In genomic region chr2:35818883-35819282, GRCm38 (mm10) we compare ENCODE assay signal across 20 mouse cellular contexts.
A peak's percentile ranks its signal among the peaks of the same experiment; 100 is the strongest.
DNase-seq lines count a peak whose midpoint lies in the region; ATAC-seq lines count a peak whose summit lies in the region.
"Had no signal": no experiment of that assay in that cellular context is flagged by ENCODE, and none has a peak within 500 bp of the region (broad histone marks: within the 10 kb centered on the region; RNA-seq: fewer than 3 reads in every experiment).

No protein-coding gene starts in this region.

- ATAC-seq in heart, embryonic 12.5 days (ENCODE audit: insufficient number of reproducible peaks, low FRiP score), result peak; percentile 22; the same call in 1 of the 2 replicates
- ATAC-seq in midbrain, embryonic 13.5 days, result 0 out of 2 replicates have a peak, but pooled peaks have one; percentile 27
- ATAC-seq in midbrain, embryonic 16.5 days, result no peak
- peak; percentile 57; the same call in 1 of the 2 replicates for ATAC-seq in liver, embryonic 12.5 days
- ATAC-seq in stomach, embryonic 15.5 days (ENCODE audit: insufficient read depth, low FRiP score, low read depth), result 0 out of 2 replicates have a peak, but pooled peaks have one; percentile 18
- ATAC-seq: forebrain, embryonic 14.5 days; hindbrain, embryonic 16.5 days had no signal

- H3K4me1 ChIP-seq in heart, embryonic 12.5 days (replicated peaks), result peaks cover 27% of the 10 kb centered on the region
- H3K4me1 ChIP-seq in midbrain, embryonic 13.5 days (replicated peaks), result no peaks in the 10 kb centered on the region
- no peaks in the 10 kb centered on the region for H3K4me1 ChIP-seq in midbrain, embryonic 16.5 days (ENCODE audit: control insufficient read depth, insufficient read depth, low read length)
- H3K4me1 ChIP-seq in liver, embryonic 12.5 days, result peaks cover 20% of the 10 kb centered on the region
- no peaks in the 10 kb centered on the region for H3K4me1 ChIP-seq in stomach, embryonic 15.5 days

- H3K4me3 ChIP-seq in heart, embryonic 12.5 days, result no peak overlapping the region
- H3K4me3 ChIP-seq in midbrain, embryonic 13.5 days (replicated peaks), result no peak overlapping the region
- H3K4me3 ChIP-seq in midbrain, embryonic 16.5 days (ENCODE audit: low read depth, low read length), result no peak overlapping the region
- no peak overlapping the region for H3K4me3 ChIP-seq in liver, embryonic 12.5 days
- H3K4me3 ChIP-seq in stomach, embryonic 15.5 days (replicated peaks), result no peak overlapping the region
- H3K4me3 ChIP-seq: layer of hippocampus, adult 2 months; midbrain, embryonic 12.5 days had no signal

- no peak overlapping the region; the same call in 1 of the 2 replicates for H3K9ac ChIP-seq in heart, embryonic 12.5 days
- no peak overlapping the region for H3K9ac ChIP-seq in midbrain, embryonic 13.5 days (replicated peaks)
- H3K9ac ChIP-seq in midbrain, embryonic 16.5 days (ENCODE audit: low read depth, low read length), result no peak overlapping the region
- H3K9ac ChIP-seq in liver, embryonic 12.5 days, result no peak overlapping the region
- no peak overlapping the region for H3K9ac ChIP-seq in stomach, embryonic 15.5 days
- H3K9ac ChIP-seq: midbrain, embryonic 12.5 days had no signal

- H3K27ac ChIP-seq in heart, embryonic 12.5 days (ENCODE audit: poor library complexity, severe bottlenecking), result no peak overlapping the region
- no peak overlapping the region for H3K27ac ChIP-seq in midbrain, embryonic 13.5 days
- no peak overlapping the region for H3K27ac ChIP-seq in midbrain, embryonic 16.5 days (ENCODE audit: low read length)
- H3K27ac ChIP-seq in liver, embryonic 12.5 days, result no peak overlapping the region
- H3K27ac ChIP-seq in stomach, embryonic 15.5 days, result no peak overlapping the region
- H3K27ac ChIP-seq: layer of hippocampus, adult 2 months; midbrain, embryonic 12.5 days had no signal

- H3K27me3 ChIP-seq in heart, embryonic 12.5 days (replicated peaks), result 0 out of 2 replicates have a peak, but pooled peaks cover 10% of the 10 kb centered on the region
- H3K27me3 ChIP-seq in midbrain, embryonic 13.5 days, result no peaks in the 10 kb centered on the region
- H3K27me3 ChIP-seq in midbrain, embryonic 16.5 days (ENCODE audit: control insufficient read depth, insufficient read depth, low read depth, low read length), result no peaks in the 10 kb centered on the region
- H3K27me3 ChIP-seq in liver, embryonic 12.5 days (replicated peaks), result 0 out of 2 replicates have a peak, but pooled peaks cover 9% of the 10 kb centered on the region
- H3K27me3 ChIP-seq in stomach, embryonic 15.5 days (replicated peaks), result no peaks in the 10 kb centered on the region
- H3K27me3 ChIP-seq: midbrain, embryonic 12.5 days had no signal

- H3K36me3 ChIP-seq in heart, embryonic 12.5 days, result no peaks in the 10 kb centered on the region
- H3K36me3 ChIP-seq in midbrain, embryonic 13.5 days, result no peaks in the 10 kb centered on the region
- no peaks in the 10 kb centered on the region for H3K36me3 ChIP-seq in midbrain, embryonic 16.5 days (ENCODE audit: control insufficient read depth, insufficient read depth, low read length)
- H3K36me3 ChIP-seq in liver, embryonic 12.5 days, result no peaks in the 10 kb centered on the region
- no peaks in the 10 kb centered on the region for H3K36me3 ChIP-seq in stomach, embryonic 15.5 days
- H3K36me3 ChIP-seq: midbrain, embryonic 12.5 days had no signal

- no peak overlapping the region for H3K4me2 ChIP-seq in heart, embryonic 12.5 days
- no peak overlapping the region for H3K4me2 ChIP-seq in midbrain, embryonic 13.5 days (replicated peaks)
- no peak overlapping the region for H3K4me2 ChIP-seq in midbrain, embryonic 16.5 days (ENCODE audit: low read length)
- no peak overlapping the region for H3K4me2 ChIP-seq in liver, embryonic 12.5 days
- H3K4me2 ChIP-seq in stomach, embryonic 15.5 days, result no peak overlapping the region
- H3K4me2 ChIP-seq: heart, embryonic 11.5 days; midbrain, embryonic 12.5 days had no signal

- no peaks in the 10 kb centered on the region for H3K9me3 ChIP-seq in heart, embryonic 12.5 days (replicated peaks)
- no peaks in the 10 kb centered on the region for H3K9me3 ChIP-seq in midbrain, embryonic 13.5 days
- H3K9me3 ChIP-seq in midbrain, embryonic 16.5 days (replicated peaks; ENCODE audit: control insufficient read depth, low read length, poor library complexity, severe bottlenecking), result no peaks in the 10 kb centered on the region
- no peaks in the 10 kb centered on the region for H3K9me3 ChIP-seq in liver, embryonic 12.5 days (replicated peaks)
- H3K9me3 ChIP-seq in stomach, embryonic 15.5 days, result no peaks in the 10 kb centered on the region
- H3K9me3 ChIP-seq: midbrain, embryonic 12.5 days had no signal

- DNase-seq in heart, postnatal 36 days, result no peak
- DNase-seq in lung, postnatal 4 days, result no peak
- no peak for DNase-seq in frontal cortex, postnatal 25 days (ENCODE audit: low spot score in 2 of 2)
- DNase-seq: adrenal gland, postnatal 36 days; cerebellum, adult 2 months; gastrocnemius, postnatal 36 days; kidney, adult 18-20 months; kidney, postnatal 14 days; lung, postnatal 14 days; right cerebral cortex, postnatal 25 days had no signal

- intact Hi-C loops in heart, postnatal 36 days (cut with DNase I), result no loop called here

- WGBS in heart, embryonic 12.5 days, result 35% methylated on average over 2 of the region's 2 CpGs
- 78% methylated on average over 2 of the region's 2 CpGs for WGBS in midbrain, embryonic 13.5 days
- 76% methylated on average over 2 of the region's 2 CpGs for WGBS in midbrain, embryonic 16.5 days
- WGBS in liver, embryonic 12.5 days (ENCODE audit: insufficient replicate concordance), result 18% methylated on average over 2 of the region's 2 CpGs
- WGBS in stomach, embryonic 15.5 days, result 34% methylated on average over 2 of the region's 2 CpGs
